Mouse (Mus musculus) layer of hippocampus, adult 18-20 months (tissue): ENCODE measurements at regions not wholly inside any gene's neighbourhood (a gene's known extent, or its start where the extent isn't known, plus 50 kb on each side); places are given as distances from the start of the nearest gene placed in this dataset.

Source experiments
- DNase-seq, 2 experiments: peaks; one replicate each; pipeline ENCODE4 v3.0.0; 2022; ENCODE audit warnings: low spot score in 2 of 2

GRCm38 (mm10) chr13:44532631-44533180, 196.6 kb upstream of the Jarid2 start:
- no peak for DNase-seq

DNA sequence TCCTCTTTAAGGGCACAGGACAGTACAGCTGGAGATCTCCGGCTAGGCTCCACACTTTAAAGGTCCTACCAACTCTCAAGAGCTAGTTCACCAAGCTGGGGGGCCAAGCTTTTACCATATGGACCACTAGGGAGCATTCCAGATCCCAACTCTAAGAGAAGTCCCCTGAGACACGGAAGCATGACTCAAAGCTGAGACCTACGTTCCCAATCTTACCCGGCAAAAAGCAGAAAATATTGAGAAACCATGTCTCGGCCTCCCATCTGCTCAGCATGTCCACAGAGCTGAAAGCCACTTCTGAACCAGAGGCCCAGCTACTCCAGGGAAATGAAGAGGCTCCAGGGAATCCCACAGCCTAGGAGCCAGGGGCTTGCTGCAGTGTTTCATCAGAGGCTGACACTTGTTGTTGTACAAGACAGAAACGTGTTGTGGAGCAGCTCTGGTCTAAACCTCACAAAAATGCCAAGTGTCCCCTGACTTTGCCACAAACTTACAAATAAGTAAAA, 194.6 kb upstream of the Jarid2 start:
- DNase-seq = no peak

DNA sequence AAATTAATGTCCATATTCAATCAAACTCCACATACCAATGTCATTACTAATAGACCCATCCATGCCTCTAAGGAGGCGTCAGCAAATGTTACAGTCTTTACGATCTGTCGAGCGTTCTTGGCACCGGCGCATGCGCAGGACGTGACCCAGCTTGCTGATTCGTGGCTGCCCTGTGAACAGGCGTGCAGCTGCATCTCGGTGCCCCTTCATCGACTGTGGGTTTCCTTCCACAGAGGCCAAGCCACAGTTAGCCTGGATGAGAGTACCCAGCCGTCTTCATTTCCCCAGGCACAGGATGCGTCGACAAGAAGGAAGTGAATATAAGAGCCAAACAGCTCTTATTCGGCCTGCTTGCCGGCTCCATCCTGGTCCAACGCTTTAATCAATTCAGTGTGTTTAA, 193.8 kb upstream of the Jarid2 start:
- no peak for DNase-seq

DNA sequence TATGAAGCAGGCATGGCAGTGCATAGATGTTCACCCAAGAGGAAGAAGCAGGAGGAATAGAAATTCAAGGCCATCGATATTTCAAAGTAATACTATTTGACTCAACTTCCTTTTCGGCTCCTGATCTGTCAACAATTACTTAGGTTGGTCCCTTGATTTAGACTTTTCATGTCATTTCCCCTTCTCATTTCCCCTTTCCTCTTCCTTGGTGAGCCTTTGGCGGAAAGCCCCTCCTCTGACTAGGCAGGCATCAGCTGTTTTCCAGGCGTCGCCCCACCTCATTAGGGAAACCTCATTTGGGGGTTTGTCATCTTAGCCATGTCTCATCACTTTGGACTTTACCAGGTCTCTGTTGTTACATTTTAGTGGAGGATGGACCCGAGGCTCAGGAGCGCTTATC, 191.0 kb upstream of the Jarid2 start:
- no peak for DNase-seq

DNA sequence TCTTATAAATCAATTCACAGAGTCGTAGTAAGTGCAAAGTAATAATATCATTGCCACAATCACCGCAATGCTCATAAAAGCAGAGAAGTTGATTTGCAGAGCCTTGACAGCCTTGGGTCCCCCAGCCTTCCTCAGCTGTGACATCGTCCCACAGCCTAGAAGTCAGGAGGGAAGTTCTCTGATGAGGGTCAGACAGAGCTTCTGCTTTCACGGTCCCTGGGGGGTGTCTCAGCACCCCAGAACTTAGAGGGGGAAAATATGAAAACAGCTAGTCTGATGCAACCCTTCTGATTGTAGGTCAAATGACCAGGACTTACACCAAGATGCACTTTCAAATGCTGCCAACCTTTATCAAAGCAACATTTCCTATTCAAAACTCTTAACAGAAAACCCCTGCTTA, 188.9 kb upstream of the Jarid2 start:
- no peak for DNase-seq

DNA sequence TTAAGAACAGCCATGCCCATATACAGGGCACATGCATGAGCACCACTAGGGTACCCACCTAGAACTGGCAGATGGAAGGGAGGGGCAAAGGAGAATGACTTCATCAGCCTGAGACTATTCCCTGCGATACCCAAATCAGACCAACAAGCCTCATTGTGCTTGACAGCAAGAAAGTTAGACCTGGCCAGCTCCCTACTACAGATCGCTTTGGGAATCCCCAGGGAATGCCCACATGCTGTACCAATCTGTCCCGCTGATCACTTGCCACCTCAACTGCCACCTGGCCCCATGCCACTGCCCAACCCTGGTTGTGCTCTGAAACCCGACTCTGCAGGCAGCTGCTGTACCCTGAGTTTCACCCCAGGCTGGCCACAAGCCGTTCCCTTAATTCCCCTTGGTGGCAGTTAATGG, 188.0 kb upstream of the Jarid2 start:
- no peak for DNase-seq

DNA sequence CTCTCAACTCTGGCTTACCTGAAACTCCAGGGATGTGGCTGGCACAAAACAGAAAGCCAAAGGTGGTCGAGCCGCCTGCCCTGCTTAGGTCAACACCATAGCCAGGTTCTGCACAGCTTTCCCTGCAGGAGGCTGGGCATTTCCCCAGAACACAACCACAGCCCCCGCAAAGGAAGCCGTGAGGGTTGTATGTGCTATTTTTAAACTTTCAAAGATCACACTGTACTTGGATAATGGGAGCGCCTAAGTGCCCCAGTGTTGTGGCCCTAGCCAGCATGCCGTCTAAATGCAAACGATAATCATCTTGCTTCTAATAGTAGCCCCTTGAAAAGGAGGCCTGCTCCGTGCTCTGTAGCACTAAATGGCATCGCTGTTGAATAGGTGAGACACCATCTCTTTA, 184.5 kb upstream of the Jarid2 start:
- DNase-seq = no peak

- no peak for DNase-seq
Observed at GRCm38 (mm10) chr13:44546289-44546688, 183.0 kb upstream of the Jarid2 start.

DNA sequence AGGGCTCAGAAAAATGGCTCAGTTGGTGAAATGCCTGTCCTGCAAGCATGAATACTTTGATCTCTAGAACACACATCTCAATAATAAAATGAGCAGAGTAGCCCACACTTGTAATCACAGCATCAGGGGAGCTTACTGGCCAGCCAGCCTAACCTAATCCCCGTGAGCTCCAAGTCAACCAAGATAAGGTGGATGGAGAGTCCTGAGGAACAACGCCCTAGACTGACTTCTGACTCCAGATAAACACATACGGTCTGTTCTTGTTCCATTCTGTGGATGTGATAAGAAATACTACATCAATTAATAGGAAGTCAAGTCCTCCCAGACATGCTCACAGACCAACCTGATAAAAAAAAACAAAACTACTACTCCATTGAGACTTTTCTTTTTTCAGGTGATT, 180.4 kb upstream of the Jarid2 start:
- DNase-seq = no peak

- DNase-seq = no peak
Observed at GRCm38 (mm10) chr13:44553363-44553762, 175.9 kb upstream of the Jarid2 start.

GRCm38 (mm10) chr13:44554686-44555463, 174.4 kb upstream of the Jarid2 start:
- no peak for DNase-seq

- no peak for DNase-seq
Observed at GRCm38 (mm10) chr13:44555979-44556378, 173.3 kb upstream of the Jarid2 start.

GRCm38 (mm10) chr13:44558051-44558450, 171.2 kb upstream of the Jarid2 start:
- peak; percentile 9 to 60 for DNase-seq

GRCm38 (mm10) chr13:44558491-44559177, 170.6 kb upstream of the Jarid2 start:
- DNase-seq = no peak

- DNase-seq = no peak
Observed at GRCm38 (mm10) chr13:44559178-44559565, 170.1 kb upstream of the Jarid2 start.

- no peak for DNase-seq
Observed at GRCm38 (mm10) chr13:44559706-44560105, 169.6 kb upstream of the Jarid2 start.

DNA sequence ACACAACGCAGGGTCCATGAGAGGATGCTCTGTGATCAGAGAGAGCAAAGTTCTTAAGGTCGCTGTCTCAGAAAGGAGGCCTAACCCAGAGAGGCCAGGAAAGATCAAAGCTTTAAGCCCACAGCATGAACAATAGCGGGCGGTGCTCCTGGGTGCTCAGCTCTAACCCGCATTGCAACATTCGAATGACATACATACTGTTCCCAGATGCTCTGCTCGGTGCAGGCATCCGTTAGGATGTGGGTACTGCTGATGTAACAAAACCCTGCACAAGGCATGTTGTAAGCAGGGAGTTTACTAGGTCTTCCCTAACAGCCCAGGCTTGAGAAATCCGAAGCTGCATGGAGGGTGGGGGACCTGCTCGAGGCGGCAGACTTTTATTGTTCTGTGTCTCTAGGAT, 164.6 kb upstream of the Jarid2 start:
- DNase-seq = no peak

DNA sequence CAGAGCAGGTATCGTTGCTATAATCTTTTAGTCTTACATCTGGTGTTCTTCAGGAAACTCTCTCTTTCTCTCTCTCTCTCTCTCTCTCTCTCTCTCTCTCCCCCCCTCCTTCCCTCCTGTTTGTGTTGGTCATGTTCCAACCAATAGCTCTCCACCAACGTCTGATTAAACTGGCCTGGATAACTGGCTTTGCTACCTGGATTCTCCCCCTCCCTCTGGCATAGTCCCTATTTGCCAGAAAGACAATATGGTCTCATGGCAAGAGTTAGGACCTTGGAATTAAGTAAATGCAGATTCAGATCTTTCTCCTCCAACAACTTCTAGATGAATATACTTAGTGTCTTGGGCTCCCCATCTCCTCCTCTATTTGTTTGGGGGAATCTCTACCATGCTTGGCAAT, 161.6 kb upstream of the Jarid2 start:
- DNase-seq = no peak

DNA sequence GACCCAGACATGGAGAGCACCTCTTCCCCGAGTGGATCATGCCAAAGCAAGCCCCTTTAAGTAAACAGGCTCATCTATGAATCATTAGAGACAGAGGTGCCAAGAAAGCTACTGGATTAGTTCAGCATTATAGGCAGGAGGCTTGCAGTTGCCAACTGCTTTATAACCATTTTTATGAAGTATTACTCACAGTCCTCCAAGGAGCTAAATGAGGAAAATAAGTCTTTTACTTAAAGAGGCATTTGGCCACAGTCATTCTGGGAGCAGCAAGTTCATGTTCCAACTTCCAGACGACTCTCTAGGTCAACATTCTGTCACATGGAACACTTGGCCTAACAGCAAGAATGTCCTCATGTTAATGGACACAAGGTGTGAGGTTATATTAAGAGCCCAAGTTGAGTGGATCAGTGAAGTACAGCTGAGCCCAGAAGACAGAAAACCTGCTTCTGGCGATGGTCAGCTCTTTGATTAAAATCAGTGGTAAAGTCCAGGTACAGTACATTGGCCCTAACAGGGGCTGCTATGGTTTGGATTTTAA, 160.0 kb upstream of the Jarid2 start:
- no peak for DNase-seq

- no peak for DNase-seq
Observed at GRCm38 (mm10) chr13:44573463-44573862, 155.8 kb upstream of the Jarid2 start.

DNA sequence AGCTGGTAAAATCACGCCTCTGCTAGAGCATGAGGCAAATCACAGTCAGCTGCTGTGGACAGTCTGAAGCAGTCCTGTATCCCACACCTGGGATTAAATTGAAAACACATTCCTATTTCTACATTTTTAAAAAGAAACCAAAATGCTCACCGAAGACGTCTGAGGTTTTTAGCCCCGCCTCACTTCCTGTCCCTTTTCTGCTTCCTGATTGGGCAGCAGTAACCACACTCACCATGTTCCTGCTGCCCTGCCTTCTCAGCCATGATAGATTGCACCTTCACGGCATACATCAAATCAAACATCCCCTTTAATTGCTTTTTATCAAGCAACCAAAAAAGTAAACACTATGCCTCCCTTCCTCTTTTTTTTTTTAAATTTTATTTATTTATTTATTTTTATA, 150.1 kb upstream of the Jarid2 start:
- no peak for DNase-seq

DNA sequence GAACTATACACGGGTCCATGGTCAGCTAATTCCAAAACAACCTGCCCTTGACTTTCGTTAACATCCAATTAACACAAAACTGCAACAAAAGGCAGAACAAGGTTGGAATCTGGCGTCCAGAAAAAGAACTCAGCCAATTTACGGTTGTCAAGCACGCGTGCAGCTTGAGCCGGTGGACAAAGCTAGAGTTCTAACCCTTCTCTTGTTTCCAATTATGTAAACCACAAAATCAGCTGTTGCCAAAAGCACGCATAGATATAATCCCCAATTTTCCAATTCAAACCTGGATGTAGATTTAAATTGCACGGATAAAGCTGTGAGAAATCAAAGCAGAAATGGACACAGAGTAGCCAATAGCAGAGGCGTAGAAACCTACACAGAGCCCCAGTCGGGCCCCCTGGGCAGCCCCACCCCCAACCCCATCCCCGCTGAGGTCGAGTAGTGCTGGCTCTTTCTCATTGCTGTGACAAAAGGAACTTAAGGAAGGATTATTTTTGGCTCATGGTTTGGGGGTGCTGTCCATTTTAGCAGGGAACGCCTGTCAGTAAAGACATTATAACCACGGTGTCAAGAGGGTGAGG, 149.0 kb upstream of the Jarid2 start:
- DNase-seq = no peak
